Mouse (Mus musculus) ES-Bruce4 (cell line): ENCODE data around the gene Cox5a. TPM values are rescaled to one million over a fixed set of nuclear protein-coding genes. Genes with fewer than 3 reads are reported as not detected.

Experiments
- H3K27ac ChIP-seq: 2 replicates; pipeline ENCODE4 v1.5.1; 2012; ENCODE audit warnings: low read length, inconsistent platforms; ENCODE audit not compliant: insufficient read depth
- H3K27me3 ChIP-seq: 2 replicates; pipeline ENCODE4 v1.6.1; 2012; ENCODE audit warnings: mild to moderate bottlenecking, low read length, inconsistent platforms; ENCODE audit not compliant: control insufficient read depth, poor library complexity, insufficient read depth, severe bottlenecking
- H3K36me3 ChIP-seq: 2 replicates; pipeline ENCODE4 v1.6.1; 2012; ENCODE audit warnings: inconsistent platforms, mild to moderate bottlenecking, low read length, moderate library complexity; ENCODE audit not compliant: control insufficient read depth, poor library complexity, insufficient read depth, severe bottlenecking
- H3K4me1 ChIP-seq: one replicate; pipeline ENCODE4 v1.8.1; 2011; ENCODE audit warnings: low read length; ENCODE audit not compliant: control insufficient read depth, insufficient read depth
- H3K4me3 ChIP-seq: 2 replicates; pipeline ENCODE4 v1.5.1; 2011; ENCODE audit warnings: low read depth, mild to moderate bottlenecking, low read length
- H3K9ac ChIP-seq: 2 replicates; pipeline ENCODE4 v1.6.1; 2012; ENCODE audit warnings: low read depth, mild to moderate bottlenecking, inconsistent platforms; ENCODE audit not compliant: poor library complexity, severe bottlenecking
- H3K9me3 ChIP-seq: replicated peaks from 2 replicates; pipeline ENCODE4 v1.6.1; 2012; ENCODE audit warnings: mild to moderate bottlenecking, low read length, inconsistent platforms; ENCODE audit not compliant: control insufficient read depth, poor library complexity, insufficient read depth, severe bottlenecking
- CTCF ChIP-seq: IDR thresholded peaks from one replicate; pipeline ENCODE4 v1.8.1; 2011; ENCODE audit warnings: low read depth, low read length
- EP300 ChIP-seq: IDR thresholded peaks from 2 replicates; pipeline ENCODE4 v1.6.1; 2011; ENCODE audit warnings: low read depth, low read length; ENCODE audit not compliant: insufficient read depth
- POLR2A ChIP-seq: IDR thresholded peaks from one replicate; pipeline ENCODE4 v1.8.1; 2011; ENCODE audit warnings: low read length; ENCODE audit not compliant: insufficient read depth
- polyA plus RNA-seq: library from polyadenylated mRNA; stranded (reverse); fragments of >200 nt; gene quantifications from 2 replicates; pipeline ENCODE4 v1.2.4, GENCODE M21; 2011; ENCODE audit warnings: low read depth; ENCODE audit not compliant: missing spikeins, insufficient read depth, insufficient read length

Gene Cox5a
- polyA plus RNA-seq, 1 experiment = 512 TPM

DNA sequence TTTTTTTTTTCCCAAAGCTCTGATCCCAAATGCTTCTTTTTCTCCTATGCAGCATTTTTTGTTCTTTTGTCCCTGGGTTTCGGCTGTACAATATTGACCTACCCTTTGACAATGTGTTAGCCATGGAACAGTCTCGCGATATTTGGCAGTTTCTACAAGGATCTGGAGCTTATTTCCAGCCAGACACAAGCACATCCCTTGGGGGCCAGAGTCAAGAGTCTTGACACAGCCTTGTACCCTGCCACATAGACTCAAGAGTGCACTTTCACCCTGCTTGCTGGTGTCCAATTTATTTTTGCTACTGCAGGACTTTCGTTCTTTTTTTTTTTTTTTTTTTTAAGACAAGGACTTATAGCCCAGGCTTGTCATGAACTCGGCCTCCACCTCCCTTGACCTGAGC lies 15.3 kb downstream of the Cox5a start:
- H3K4me3 ChIP-seq = no peak overlapping the region
- H3K9ac ChIP-seq = 0 out of 2 replicates have a peak overlapping the region, but pooled peaks have one; percentile 90
- peaks cover 26% of the 10 kb centered on the region for H3K36me3 ChIP-seq
- H3K4me1 ChIP-seq = no peaks in the 10 kb centered on the region
- TF ChIP-seq CTCF (no peak), POLR2A (no peak), EP300 (no peak)
- H3K27me3 ChIP-seq = no peaks in the 10 kb centered on the region
- peak overlapping the region; percentile 23 for H3K27ac ChIP-seq
- H3K9me3 ChIP-seq = no peaks in the 10 kb centered on the region

DNA sequence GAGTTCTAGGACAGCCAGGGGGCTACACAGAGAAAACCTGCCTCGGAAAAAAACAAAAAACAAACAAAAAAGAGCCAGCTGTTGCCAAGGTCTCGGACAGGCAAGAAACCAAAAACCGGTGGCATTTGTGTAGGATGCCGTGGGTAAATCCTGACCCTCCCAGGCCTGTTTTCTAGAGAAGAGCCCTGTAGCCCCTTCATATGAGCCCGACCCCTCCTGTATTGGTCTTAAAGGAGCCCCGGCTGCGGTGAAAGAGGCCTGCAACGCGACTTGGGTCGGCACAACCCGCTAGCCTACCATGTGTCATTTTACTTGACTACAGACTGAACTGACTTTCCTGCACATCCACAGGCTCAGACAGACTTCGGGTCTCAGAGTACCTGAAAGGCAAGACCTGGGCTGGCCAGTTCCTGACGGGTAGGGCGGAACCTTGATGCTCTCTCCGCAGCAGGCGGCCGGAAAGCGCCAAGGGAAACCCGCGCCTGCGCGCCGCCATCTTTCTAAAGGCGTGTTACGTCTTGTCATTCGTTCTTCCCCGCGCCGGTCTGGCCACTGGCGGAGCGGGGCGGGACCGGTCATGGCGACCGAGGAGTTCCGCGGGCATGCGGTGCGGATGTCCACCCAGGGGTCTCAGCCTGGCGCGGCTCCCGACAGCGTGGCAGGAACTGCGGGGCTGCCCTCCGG lies 16.1 kb downstream of the Cox5a start, which contains the start of gene Fam219b:
Fam219b (plus strand) TSS at position 485 of the 684 bp plus-strand sequence.
- peak within 1 kb of the TSS; percentile 23 for H3K27ac ChIP-seq
- TF ChIP-seq CTCF = no peak
- TF ChIP-seq EP300 = no peak
- TF ChIP-seq POLR2A = no peak
- H3K4me1 ChIP-seq = no peaks in the 10 kb centered on the region
- H3K36me3 ChIP-seq = peaks cover 19% of the 10 kb centered on the region
- H3K9ac ChIP-seq = peak within 1 kb of the TSS; percentile 90
- H3K9me3 ChIP-seq = no peaks in the 10 kb centered on the region
- H3K4me3 ChIP-seq = peak within 1 kb of the TSS; percentile 96
- no peaks in the 10 kb centered on the region for H3K27me3 ChIP-seq

DNA sequence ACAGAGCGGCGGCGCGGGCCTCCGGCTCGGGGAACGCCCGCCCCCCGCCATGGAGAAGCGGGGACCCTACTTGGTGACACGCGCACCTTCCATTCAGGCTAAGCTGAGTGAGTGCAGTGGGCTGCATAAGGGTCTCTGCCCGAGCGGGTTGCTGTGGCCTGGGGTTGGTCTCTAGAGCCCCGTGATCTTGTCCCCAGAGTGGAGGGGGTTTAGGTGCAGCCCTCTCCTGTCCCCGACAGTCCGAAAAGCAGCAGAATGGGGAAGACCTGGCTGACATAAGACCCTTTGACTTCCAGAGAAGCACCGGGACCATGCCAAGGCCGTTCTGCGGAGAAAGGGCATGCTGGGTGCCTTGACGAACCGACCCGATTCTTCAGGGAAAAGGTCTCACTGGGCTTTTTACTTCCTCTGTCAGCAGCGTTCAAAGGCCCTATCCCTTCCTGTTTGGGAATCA lies 16.7 kb downstream of the Cox5a start:
- TF ChIP-seq POLR2A (no peak), CTCF (no peak), EP300 (no peak)
- no peaks in the 10 kb centered on the region for H3K27me3 ChIP-seq
- H3K4me3 ChIP-seq = peak overlapping the region; percentile 96
- peaks cover 13% of the 10 kb centered on the region for H3K36me3 ChIP-seq
- H3K9ac ChIP-seq = peak overlapping the region; percentile 90
- no peaks in the 10 kb centered on the region for H3K9me3 ChIP-seq
- no peaks in the 10 kb centered on the region for H3K4me1 ChIP-seq
- peak overlapping the region; percentile 14; the same call in 1 of the 2 replicates for H3K27ac ChIP-seq

DNA sequence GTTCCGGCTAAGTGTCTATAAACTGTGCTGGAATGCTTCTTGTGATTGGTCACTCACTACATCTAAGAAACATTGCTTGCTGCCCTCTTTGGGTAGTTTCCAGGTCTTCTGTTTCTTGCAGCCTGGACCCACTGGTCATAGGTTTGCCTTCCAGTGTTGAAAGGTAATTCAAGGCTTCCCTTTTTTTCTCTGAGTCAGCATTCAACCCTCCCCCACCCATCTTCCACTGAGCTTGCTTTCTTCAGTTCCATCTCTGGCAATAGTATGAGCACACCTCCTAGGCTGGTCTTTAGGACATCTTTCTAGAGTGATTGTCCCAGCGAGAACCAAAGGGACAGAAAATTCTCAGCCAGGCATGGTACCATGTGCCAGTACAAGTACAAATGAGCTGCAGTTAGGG lies 18.5 kb downstream of the Cox5a start:
- H3K4me3 ChIP-seq = no peak overlapping the region
- no peaks in the 10 kb centered on the region for H3K27me3 ChIP-seq
- H3K4me1 ChIP-seq = no peaks in the 10 kb centered on the region
- H3K9me3 ChIP-seq = no peaks in the 10 kb centered on the region
- H3K27ac ChIP-seq = no peak overlapping the region
- no peak for TF ChIP-seq POLR2A
- no peak for TF ChIP-seq EP300
- TF ChIP-seq CTCF = no peak
- no peak overlapping the region for H3K9ac ChIP-seq
- H3K36me3 ChIP-seq = peaks cover 4% of the 10 kb centered on the region

DNA sequence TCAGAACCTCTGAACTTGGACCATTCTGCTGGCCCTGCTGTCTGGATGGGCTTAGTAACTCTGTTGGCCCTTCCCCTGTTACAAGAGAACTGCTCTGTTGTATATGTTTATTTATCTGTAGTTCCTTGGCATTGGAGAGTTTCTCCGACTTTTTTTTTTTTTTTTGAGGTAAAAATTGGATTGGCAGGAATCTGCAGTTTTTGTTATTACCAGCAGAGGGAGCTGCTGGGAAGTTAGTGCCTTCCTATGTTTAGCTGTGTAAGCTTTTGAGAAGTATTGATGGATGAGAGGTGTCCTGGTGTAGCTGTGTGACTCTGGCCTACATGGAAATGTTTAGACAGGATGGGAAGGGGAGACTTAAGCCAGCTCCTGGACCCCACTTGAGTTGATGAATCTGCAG lies 20.2 kb downstream of the Cox5a start:
- no peak for TF ChIP-seq POLR2A
- no peaks in the 10 kb centered on the region for H3K9me3 ChIP-seq
- H3K36me3 ChIP-seq = peaks cover 7% of the 10 kb centered on the region
- no peaks in the 10 kb centered on the region for H3K4me1 ChIP-seq
- H3K4me3 ChIP-seq = no peak overlapping the region
- H3K27me3 ChIP-seq = no peaks in the 10 kb centered on the region
- no peak overlapping the region for H3K9ac ChIP-seq
- no peak overlapping the region for H3K27ac ChIP-seq

DNA sequence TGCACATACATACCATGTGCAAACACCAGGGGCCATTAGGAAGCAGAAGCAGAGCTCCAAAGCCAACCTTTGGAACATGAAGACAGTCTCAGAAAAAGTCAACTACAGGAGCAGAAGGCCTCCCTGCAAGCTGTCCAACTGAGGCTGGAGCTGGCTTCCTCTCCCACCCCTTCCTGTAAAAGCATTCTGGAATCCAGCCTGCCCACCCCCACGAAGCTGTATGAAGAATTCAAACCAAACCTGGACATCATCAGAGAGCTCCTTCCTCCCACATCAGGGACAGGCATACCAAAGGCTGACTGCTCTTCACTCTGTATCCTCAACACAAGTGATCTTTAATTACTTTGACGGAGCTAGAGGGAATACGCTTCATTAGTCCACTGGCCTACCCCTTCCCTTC lies 22.9 kb downstream of the Cox5a start:
- TF ChIP-seq POLR2A (no peak), CTCF (no peak), EP300 (no peak)
- Histone ChIP-seq H3K27ac (no peak overlapping the region), H3K4me1 (no peaks in the 10 kb centered on the region), H3K4me3 (no peak overlapping the region), H3K27me3 (no peaks in the 10 kb centered on the region), H3K9ac (no peak overlapping the region), H3K36me3 (peaks cover 7% of the 10 kb centered on the region), H3K9me3 (no peaks in the 10 kb centered on the region)
